In the genomic region with DNA sequence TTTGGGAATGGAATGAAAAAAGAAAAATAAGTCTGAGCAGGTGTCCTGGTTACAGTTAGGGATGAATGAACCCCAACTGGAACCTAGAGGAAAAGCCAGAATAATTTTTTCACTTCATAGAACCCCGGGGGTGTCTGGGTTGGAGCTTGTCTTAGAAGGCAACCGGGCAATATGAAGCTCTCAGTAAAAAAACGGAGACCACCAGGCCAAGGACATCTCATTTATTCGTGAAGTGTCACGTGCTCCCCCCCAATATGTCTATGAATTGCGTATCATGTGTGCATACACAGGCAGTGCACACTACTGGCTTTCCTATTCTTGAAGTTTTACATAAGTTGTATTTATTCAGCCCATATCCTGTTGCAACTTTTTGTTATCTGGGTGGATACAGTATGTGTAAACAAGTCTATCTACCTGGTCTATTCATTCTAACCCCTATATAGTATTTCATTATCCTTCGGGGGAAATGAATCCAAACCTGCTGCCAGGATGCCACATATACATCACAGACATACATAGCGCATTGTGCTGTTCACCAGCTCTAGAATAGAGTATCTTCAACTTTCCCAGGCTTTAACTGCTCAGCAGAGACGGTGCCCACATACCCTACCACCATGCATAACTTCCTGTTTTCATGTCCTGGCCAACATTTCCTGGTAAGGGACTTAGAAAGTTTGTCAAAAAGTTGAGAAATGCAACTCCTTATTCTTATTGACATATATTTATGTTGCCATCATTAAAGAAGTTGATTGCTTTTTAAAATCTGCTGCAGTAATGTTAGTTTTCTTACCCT, we compare ENCODE assay signal across 8 mouse cellular contexts. TPM values are rescaled to one million over a fixed set of nuclear protein-coding genes. Genes with fewer than 3 reads are reported as not detected.
DNase-seq lines count a peak whose midpoint lies in the region; ATAC-seq and TF ChIP-seq lines count a peak whose summit lies in the region.

No protein-coding gene starts in this region.

- no peak overlapping the region for H3K27ac ChIP-seq in left cerebral cortex, adult 2 months
- H3K27ac ChIP-seq in cortical plate, adult 2 months (ENCODE audit: insufficient read depth, low read length), result no peak overlapping the region
- H3K27ac ChIP-seq in intestine, embryonic 16.5 days (ENCODE audit: low read length), result no peak overlapping the region
- peak overlapping the region; percentile 94; the same call in 1 of the 2 replicates for H3K27ac ChIP-seq in neural tube, embryonic 13.5 days (replicated peaks)

- WGBS in intestine, embryonic 16.5 days, result 49% methylated on average over 9 of the region's 9 CpGs
- WGBS in neural tube, embryonic 13.5 days, result 59% methylated on average over 9 of the region's 9 CpGs

- H3K9ac ChIP-seq in intestine, embryonic 16.5 days (ENCODE audit: low read depth, low read length), result peak overlapping the region; percentile 89; the same call in 1 of the 2 replicates
- H3K9ac ChIP-seq in neural tube, embryonic 13.5 days, result peak overlapping the region; percentile 89

- peak overlapping the region; percentile 75 for H3K4me2 ChIP-seq in intestine, embryonic 16.5 days (ENCODE audit: low read depth, low read length)
- H3K4me2 ChIP-seq in neural tube, embryonic 13.5 days, result peak overlapping the region; percentile 63

- no peaks in the 10 kb centered on the region for H3K27me3 ChIP-seq in intestine, embryonic 16.5 days (replicated peaks; ENCODE audit: control insufficient read depth, insufficient read depth, low read length)
- no peaks in the 10 kb centered on the region for H3K27me3 ChIP-seq in neural tube, embryonic 13.5 days

- no peaks in the 10 kb centered on the region for H3K4me1 ChIP-seq in cortical plate, adult 2 months (ENCODE audit: control insufficient read depth, insufficient read depth, low read length)
- H3K4me1 ChIP-seq in intestine, embryonic 16.5 days (ENCODE audit: control insufficient read depth, insufficient read depth, low read length), result peaks cover 14% of the 10 kb centered on the region; the same call in 1 of the 2 replicates
- H3K4me1 ChIP-seq in neural tube, embryonic 13.5 days (replicated peaks), result peaks cover 24% of the 10 kb centered on the region

- no peak for TF ChIP-seq CTCF in left cerebral cortex, adult 2 months (IDR thresholded peaks at IDR 0.05)
- no peak for TF ChIP-seq CTCF in cortical plate, adult 2 months (IDR thresholded peaks at IDR 0.05; ENCODE audit: extremely low read depth, insufficient read depth, low read length)

- no peaks in the 10 kb centered on the region for H3K9me3 ChIP-seq in intestine, embryonic 16.5 days (ENCODE audit: control insufficient read depth, low read length)
- H3K9me3 ChIP-seq in neural tube, embryonic 13.5 days, result no peaks in the 10 kb centered on the region

- no peak for DNase-seq in left cerebral cortex, adult 2 months (ENCODE audit: extremely low spot score in 1 of 2, low spot score in 2 of 2)
- DNase-seq in left cerebral cortex, adult 9 months (ENCODE audit: low spot score in 2 of 2), result no peak
- DNase-seq in left cerebral cortex, adult 11 months (ENCODE audit: low spot score), result no peak
- no peak for DNase-seq in adrenal gland, adult 8-10 months
- no peak for DNase-seq in urinary bladder, adult 2 months (ENCODE audit: low spot score)

- intact Hi-C loops in left cerebral cortex, adult 2 months (cut with DNase I), result loop anchor here (5.0 kb wide), 1 partner anchor 33 kb away; no protein-coding TSS in a partner anchor

- ATAC-seq in intestine, embryonic 16.5 days, result no peak
- ATAC-seq in neural tube, embryonic 13.5 days (ENCODE audit: low read depth), result no peak

- H3K36me3 ChIP-seq in intestine, embryonic 16.5 days (ENCODE audit: control insufficient read depth, insufficient read depth, low read length), result no peaks in the 10 kb centered on the region
- H3K36me3 ChIP-seq in neural tube, embryonic 13.5 days, result peaks cover 2% of the 10 kb centered on the region; the same call in 1 of the 2 replicates

- no peak for TF ChIP-seq POLR2A in cortical plate, adult 2 months (IDR thresholded peaks at IDR 0.05; ENCODE audit: extremely low read depth, insufficient read depth, low read length)

- peak overlapping the region; percentile 66 for H3K4me3 ChIP-seq in left cerebral cortex, adult 2 months
- peak overlapping the region; percentile 83 for H3K4me3 ChIP-seq in cortical plate, adult 2 months (ENCODE audit: insufficient read depth, low read length)
- H3K4me3 ChIP-seq in intestine, embryonic 16.5 days (ENCODE audit: low read length), result peak overlapping the region; percentile 88
- H3K4me3 ChIP-seq in neural tube, embryonic 13.5 days, result peak overlapping the region; percentile 85

RNA-seq across cellular contexts. Expression of a gene that starts 0.8 kb away (rescaled TPM):
- total RNA-seq in left cerebral cortex, adult 2 months (2021), result 10 to 100 TPM; 34.4 to 35.1 TPM
- polyA plus RNA-seq in cortical plate, adult 2 months (2012; rRNA removed), result 18.1 and 18.9 TPM in 2 replicates
- 4.3 and 4.6 TPM in 2 replicates for polyA plus RNA-seq in intestine, embryonic 16.5 days (2015; fragmentation: Nextera tagmentation; extraction: Ambion mirVana)
- 8.9 and 11.7 TPM in 2 replicates for polyA plus RNA-seq in neural tube, embryonic 13.5 days (2015; fragmentation: Nextera tagmentation; extraction: Ambion mirVana)
- total RNA-seq in adrenal gland, adult 8-10 months (2022), result 10 to 100 TPM; 23.9 to 31.1 (median 27.5) TPM
- polyA plus RNA-seq in urinary bladder, adult 2 months (2012; rRNA removed), result 8.8 and 14.6 TPM in 2 replicates

RNA-seq across cellular contexts. Expression of a gene that starts 36.9 kb away (rescaled TPM):
- 10 to 100 TPM; 32.1 TPM for total RNA-seq in left cerebral cortex, adult 2 months (2021)
- polyA plus RNA-seq in cortical plate, adult 2 months (2012; rRNA removed), result 26.3 and 27.0 TPM in 2 replicates
- polyA plus RNA-seq in intestine, embryonic 16.5 days (2015; fragmentation: Nextera tagmentation; extraction: Ambion mirVana), result 3.8 and 5.9 TPM in 2 replicates
- 20.2 and 20.5 TPM in 2 replicates for polyA plus RNA-seq in neural tube, embryonic 13.5 days (2015; fragmentation: Nextera tagmentation; extraction: Ambion mirVana)
- 10 to 100 TPM; 25.6 to 34.6 (median 28.7) TPM for total RNA-seq in adrenal gland, adult 8-10 months (2022)
- 19.7 and 20.5 TPM in 2 replicates for polyA plus RNA-seq in urinary bladder, adult 2 months (2012; rRNA removed)
